Mouse (Mus musculus) liver, adult 2 months (tissue): Measurements from ENCODE around the gene H2al1i.
"Not testable (repeated sequence)": the region's sequence is repeated elsewhere in the genome, so short reads cannot be mapped to it uniquely, and the experiment has no call there.

Experiments used
- CTCF ChIP-seq: fragments of 200-500 bp; IDR thresholded peaks from 2 replicates; pipeline ENCODE4 v1.5.1; 2011; ENCODE audit warnings: low read depth, low read length, control low read depth
- POLR2A ChIP-seq: fragments of 200-500 bp; IDR thresholded peaks from 2 replicates; pipeline ENCODE4 v1.6.1; 2011; ENCODE audit warnings: low read length, control low read depth; ENCODE audit not compliant: insufficient read depth; ENCODE audit errors: extremely low read depth

DNA sequence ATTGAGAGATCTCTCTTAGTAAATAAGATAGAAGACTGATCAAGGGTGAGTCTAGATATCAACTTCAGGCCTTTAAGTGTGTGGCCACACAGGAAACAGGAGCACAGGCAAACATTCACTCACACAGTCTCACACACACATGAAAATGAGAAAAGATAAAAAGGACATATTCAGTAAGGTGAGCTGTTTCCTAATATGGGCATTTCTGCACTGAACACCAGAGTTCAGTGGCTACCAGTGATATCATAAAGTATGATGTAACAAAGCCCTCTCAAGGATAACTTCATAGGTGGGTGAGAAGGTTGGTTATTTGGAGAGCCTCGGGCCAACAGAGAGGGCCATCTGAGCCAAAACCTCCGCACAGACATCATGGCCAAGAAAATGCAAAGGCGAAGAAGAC, 6.5 kb upstream of the H2al1i start, which contains the start of gene H2al1g:
- TF ChIP-seq CTCF, POLR2A: not testable (repeated sequence)
